Mouse (Mus musculus) liver, postnatal 0 days (tissue): ENCODE measurements around the gene Immp2l.

Experiments
- CTCF ChIP-seq: sonication (generic); IDR thresholded peaks from 2 replicates; pipeline ENCODE4 v1.5.1; 2016; ENCODE audit warnings: antibody characterized with exemption, low read depth
- EP300 ChIP-seq: IDR thresholded peaks from 2 replicates; pipeline ENCODE4 v1.6.1; 2016; ENCODE audit warnings: antibody characterized with exemption, low read depth, mild to moderate bottlenecking

DNA sequence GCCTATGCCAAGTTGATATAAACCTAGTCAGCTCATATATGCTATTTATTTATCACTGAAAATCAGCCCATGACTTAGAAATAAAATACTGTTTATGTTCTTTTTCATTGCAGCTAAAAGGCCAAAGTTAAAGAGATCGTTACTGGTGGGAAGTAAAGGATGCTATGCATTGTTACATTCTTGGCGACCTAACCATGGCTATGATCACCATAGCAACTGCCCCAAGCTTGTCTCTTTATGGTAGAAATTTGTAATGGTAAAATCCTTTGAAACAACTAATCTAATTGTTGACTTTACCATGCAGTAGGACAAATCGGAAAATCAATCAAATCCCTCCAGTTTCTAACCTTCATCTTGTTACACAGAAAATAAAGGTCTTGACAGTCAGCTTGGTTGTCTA is 644.4 kb downstream of the Immp2l start:
- TF ChIP-seq EP300 (no peak), CTCF (no peak)
